Mouse (Mus musculus): Measurements from ENCODE around the gene Igf1. TPM values are rescaled to one million over a fixed set of nuclear protein-coding genes. Genes with fewer than 3 reads are reported as not detected.

Gene Igf1
- polyA plus RNA-seq, 1 experiment from 2014 or later = 15.9 TPM

GRCm38 (mm10) chr10:87880071-87880785, 22.2 kb downstream of the Igf1 start:
- WGBS = 91% methylated on average over 7 of the region's 7 CpGs
- H3K4me2 ChIP-seq (replicated peaks) = no peak overlapping the region
- no peaks in the 10 kb centered on the region for H3K36me3 ChIP-seq
- no peak for ATAC-seq (ENCODE audit: low FRiP score, low read depth)
- no peaks in the 10 kb centered on the region for H3K27me3 ChIP-seq
- H3K9me3 ChIP-seq = no peaks in the 10 kb centered on the region
- H3K9ac ChIP-seq (replicated peaks) = no peak overlapping the region
- H3K4me1 ChIP-seq = no peaks in the 10 kb centered on the region
- no peak overlapping the region for H3K27ac ChIP-seq (replicated peaks)
- H3K4me3 ChIP-seq = no peak overlapping the region

DNA sequence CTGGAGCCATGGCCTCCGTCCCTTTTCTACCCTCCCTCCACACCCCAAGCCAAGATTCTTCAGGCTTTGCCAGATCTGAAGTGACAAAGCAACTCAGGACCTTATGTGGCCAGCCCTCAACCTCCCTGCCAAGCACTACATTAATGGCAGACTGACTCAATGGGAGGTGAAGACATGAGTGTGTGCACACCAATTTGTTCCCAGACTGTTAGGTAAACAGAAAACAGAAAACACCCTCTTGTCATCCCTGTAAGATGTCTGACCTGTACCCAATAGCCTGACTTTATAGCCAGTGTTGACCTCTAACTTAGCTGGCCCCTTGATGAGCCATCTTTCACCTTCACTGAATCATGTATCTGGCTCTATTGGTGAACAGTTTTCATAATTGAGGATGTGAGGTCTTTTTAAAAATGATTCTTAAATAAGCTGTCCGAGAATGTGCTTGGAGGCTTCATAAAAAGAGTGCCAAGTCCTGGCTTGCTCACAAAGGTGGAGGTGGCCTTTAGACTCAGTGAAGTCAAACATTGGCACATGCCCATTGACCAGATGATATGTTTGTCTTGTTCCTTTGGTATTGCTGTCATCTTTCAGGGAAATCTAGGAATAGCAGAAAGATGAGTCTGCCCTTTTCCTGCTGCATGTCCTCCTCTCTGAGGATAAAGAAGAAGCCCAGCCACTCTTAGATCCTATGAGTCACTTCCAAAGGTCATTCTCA, 27.4 kb downstream of the Igf1 start:
- WGBS = 91% methylated on average over 2 of the region's 2 CpGs
- Histone ChIP-seq H3K4me3 (no peak overlapping the region), H3K36me3 (no peaks in the 10 kb centered on the region), H3K4me1 (no peaks in the 10 kb centered on the region), H3K27ac (replicated peaks) (no peak overlapping the region), H3K9me3 (no peaks in the 10 kb centered on the region), H3K4me2 (replicated peaks) (no peak overlapping the region), H3K27me3 (no peaks in the 10 kb centered on the region), H3K9ac (replicated peaks) (no peak overlapping the region)
- no peak for ATAC-seq (ENCODE audit: low FRiP score, low read depth)

GRCm38 (mm10) chr10:87889850-87890249, 31.8 kb downstream of the Igf1 start:
- H3K27me3 ChIP-seq = no peaks in the 10 kb centered on the region
- no peak for ATAC-seq (ENCODE audit: low FRiP score, low read depth)
- H3K9ac ChIP-seq (replicated peaks) = no peak overlapping the region
- H3K4me2 ChIP-seq (replicated peaks) = no peak overlapping the region
- no peaks in the 10 kb centered on the region for H3K4me1 ChIP-seq
- no peak overlapping the region for H3K4me3 ChIP-seq
- no peak overlapping the region for H3K27ac ChIP-seq (replicated peaks)
- no peaks in the 10 kb centered on the region for H3K36me3 ChIP-seq
- H3K9me3 ChIP-seq = 0 out of 2 replicates have a peak, but pooled peaks cover 3% of the 10 kb centered on the region

DNA sequence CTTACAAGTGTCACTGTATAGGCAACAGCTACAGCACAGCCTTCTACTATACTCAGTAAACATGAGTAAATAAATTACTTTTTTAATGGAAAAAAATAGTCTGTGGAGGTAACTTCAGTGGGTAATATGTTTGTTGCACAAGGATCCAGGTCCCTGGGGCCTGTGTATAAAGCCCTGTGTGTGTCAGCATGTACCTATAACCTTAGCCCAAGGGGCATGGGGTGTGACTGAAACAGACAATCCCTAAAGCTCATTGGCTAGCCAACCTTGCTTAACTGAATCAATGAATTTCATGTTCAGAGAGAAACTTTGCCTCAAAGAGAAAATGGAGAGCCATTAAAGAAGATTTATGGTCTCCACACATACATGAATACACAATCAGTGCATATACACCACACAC, 34.2 kb downstream of the Igf1 start:
- Histone ChIP-seq H3K36me3 (no peaks in the 10 kb centered on the region), H3K9me3 (0 out of 2 replicates have a peak, but pooled peaks cover 3% of the 10 kb centered on the region), H3K9ac (replicated peaks) (no peak overlapping the region), H3K4me3 (no peak overlapping the region), H3K27me3 (no peaks in the 10 kb centered on the region), H3K4me2 (replicated peaks) (no peak overlapping the region), H3K27ac (replicated peaks) (no peak overlapping the region), H3K4me1 (no peaks in the 10 kb centered on the region)
- ATAC-seq (ENCODE audit: low FRiP score, low read depth) = no peak

- 89% methylated on average over 1 of the region's 1 CpGs for WGBS
- no peak overlapping the region for H3K4me3 ChIP-seq
- no peak overlapping the region for H3K27ac ChIP-seq (replicated peaks)
- no peaks in the 10 kb centered on the region for H3K4me1 ChIP-seq
- no peak overlapping the region for H3K9ac ChIP-seq (replicated peaks)
- 0 out of 2 replicates have a peak, but pooled peaks cover 3% of the 10 kb centered on the region for H3K9me3 ChIP-seq
- no peak overlapping the region for H3K4me2 ChIP-seq (replicated peaks)
- no peaks in the 10 kb centered on the region for H3K36me3 ChIP-seq
- ATAC-seq (ENCODE audit: low FRiP score, low read depth) = no peak
- H3K27me3 ChIP-seq = no peaks in the 10 kb centered on the region
Observed at GRCm38 (mm10) chr10:87893272-87893671, 35.2 kb downstream of the Igf1 start.

GRCm38 (mm10) chr10:87894461-87895120, 36.5 kb downstream of the Igf1 start:
- H3K36me3 ChIP-seq = no peaks in the 10 kb centered on the region
- H3K4me2 ChIP-seq (replicated peaks) = no peak overlapping the region
- no peaks in the 10 kb centered on the region for H3K4me1 ChIP-seq
- H3K9ac ChIP-seq (replicated peaks) = no peak overlapping the region
- no peak for ATAC-seq (ENCODE audit: low FRiP score, low read depth)
- H3K27me3 ChIP-seq = no peaks in the 10 kb centered on the region
- 83% methylated on average over 4 of the region's 4 CpGs for WGBS
- no peak overlapping the region for H3K27ac ChIP-seq (replicated peaks)
- no peak overlapping the region for H3K4me3 ChIP-seq
- 0 out of 2 replicates have a peak, but pooled peaks cover 3% of the 10 kb centered on the region for H3K9me3 ChIP-seq

DNA sequence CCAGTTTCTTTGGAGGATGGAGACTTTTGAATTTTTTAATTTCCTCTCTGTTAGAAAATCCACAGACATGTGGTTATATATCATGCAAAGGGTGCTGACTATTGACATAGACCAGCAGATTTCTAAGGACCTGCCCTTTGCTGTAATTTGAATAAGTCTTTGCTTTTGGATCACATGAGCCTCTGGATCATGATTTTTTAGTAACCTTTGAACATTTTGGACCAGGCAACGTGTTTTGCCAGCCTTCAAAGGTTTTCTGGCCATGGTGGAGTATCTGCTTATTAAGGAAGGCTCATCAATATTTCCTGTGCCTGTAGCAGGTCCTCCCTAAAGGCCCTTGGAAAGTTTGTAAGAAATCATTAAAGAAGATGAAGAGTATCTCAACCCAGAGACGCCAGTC, 37.3 kb downstream of the Igf1 start:
- H3K4me1 ChIP-seq = no peaks in the 10 kb centered on the region
- no peaks in the 10 kb centered on the region for H3K36me3 ChIP-seq
- no peak overlapping the region for H3K27ac ChIP-seq (replicated peaks)
- 48% methylated on average over 2 of the region's 2 CpGs for WGBS
- H3K4me2 ChIP-seq (replicated peaks) = no peak overlapping the region
- no peak overlapping the region for H3K4me3 ChIP-seq
- no peak for ATAC-seq (ENCODE audit: low FRiP score, low read depth)
- H3K27me3 ChIP-seq = no peaks in the 10 kb centered on the region
- H3K9me3 ChIP-seq = 0 out of 2 replicates have a peak, but pooled peaks cover 3% of the 10 kb centered on the region
- no peak overlapping the region for H3K9ac ChIP-seq (replicated peaks)

- no peak for ATAC-seq (ENCODE audit: low FRiP score, low read depth)
Observed at GRCm38 (mm10) chr10:87897331-87897730, 39.3 kb downstream of the Igf1 start.

DNA sequence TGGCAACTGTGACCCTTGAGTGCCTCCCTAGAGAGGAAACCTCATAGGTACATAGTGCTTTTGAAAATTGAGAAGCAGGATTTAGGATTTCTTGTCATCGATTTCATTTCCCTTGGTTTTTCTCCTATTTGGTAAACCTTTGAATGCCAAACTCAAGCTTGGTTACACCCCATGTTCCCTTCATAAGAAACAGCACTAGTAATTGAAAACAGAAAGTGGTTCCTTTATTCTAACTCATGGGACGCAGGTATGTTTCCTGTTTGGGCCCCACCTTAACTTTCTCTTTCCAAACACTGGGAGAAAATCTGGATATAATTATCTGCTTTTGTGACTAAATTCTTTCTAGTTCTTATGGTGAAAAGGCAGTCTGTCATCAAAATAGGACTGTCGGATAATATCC, 40.8 kb downstream of the Igf1 start:
- no peaks in the 10 kb centered on the region for H3K27me3 ChIP-seq
- H3K9ac ChIP-seq (replicated peaks) = no peak overlapping the region
- no peak overlapping the region for H3K27ac ChIP-seq (replicated peaks)
- H3K4me3 ChIP-seq = no peak overlapping the region
- WGBS = 86% methylated on average over 3 of the region's 3 CpGs
- H3K4me2 ChIP-seq (replicated peaks) = no peak overlapping the region
- H3K36me3 ChIP-seq = no peaks in the 10 kb centered on the region
- ATAC-seq (ENCODE audit: low FRiP score, low read depth) = no peak
- H3K4me1 ChIP-seq = no peaks in the 10 kb centered on the region
- no peaks in the 10 kb centered on the region for H3K9me3 ChIP-seq

More at GRCm38 (mm10) chr10:87897331-87897730, 39.3 kb downstream of the Igf1 start:
- H3K9ac ChIP-seq (replicated peaks) = no peak overlapping the region
- H3K36me3 ChIP-seq = no peaks in the 10 kb centered on the region
- H3K27ac ChIP-seq (replicated peaks) = no peak overlapping the region
- H3K4me1 ChIP-seq = no peaks in the 10 kb centered on the region
- H3K9me3 ChIP-seq = 0 out of 2 replicates have a peak, but pooled peaks cover 3% of the 10 kb centered on the region
- no peaks in the 10 kb centered on the region for H3K27me3 ChIP-seq
- H3K4me2 ChIP-seq (replicated peaks) = no peak overlapping the region
- H3K4me3 ChIP-seq = no peak overlapping the region
- WGBS = 92% methylated on average over 4 of the region's 4 CpGs

GRCm38 (mm10) chr10:87901916-87902315, 43.9 kb downstream of the Igf1 start:
- Histone ChIP-seq H3K4me3 (no peak overlapping the region), H3K9ac (replicated peaks) (no peak overlapping the region), H3K36me3 (no peaks in the 10 kb centered on the region), H3K4me1 (no peaks in the 10 kb centered on the region), H3K27me3 (no peaks in the 10 kb centered on the region), H3K9me3 (no peaks in the 10 kb centered on the region), H3K27ac (replicated peaks) (no peak overlapping the region), H3K4me2 (replicated peaks) (no peak overlapping the region)
- ATAC-seq (ENCODE audit: low FRiP score, low read depth) = no peak
- WGBS = 84% methylated on average over 7 of the region's 7 CpGs

DNA sequence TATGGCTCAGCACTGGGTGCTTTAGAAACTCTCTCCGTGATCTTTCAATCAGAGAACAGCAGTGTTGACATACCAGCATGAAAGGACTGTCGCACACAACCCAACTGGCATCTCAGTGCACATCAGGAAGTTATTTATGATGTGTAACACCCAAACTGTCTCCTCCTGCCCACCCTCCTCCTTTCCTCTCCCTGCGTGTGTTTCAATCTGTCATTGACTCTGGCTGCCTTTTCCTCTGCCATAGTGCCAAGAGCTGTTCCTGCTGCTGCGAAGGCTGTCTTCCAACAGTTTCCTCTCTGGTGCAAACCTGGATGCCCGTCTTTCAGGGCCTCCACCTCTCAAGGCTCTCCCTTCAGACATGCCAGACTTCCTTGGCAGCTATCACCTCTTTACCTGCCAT, 46.3 kb downstream of the Igf1 start:
- no peak overlapping the region for H3K9ac ChIP-seq (replicated peaks)
- H3K4me2 ChIP-seq (replicated peaks) = no peak overlapping the region
- H3K4me1 ChIP-seq = no peaks in the 10 kb centered on the region
- H3K27me3 ChIP-seq = no peaks in the 10 kb centered on the region
- H3K27ac ChIP-seq (replicated peaks) = no peak overlapping the region
- ATAC-seq (ENCODE audit: low FRiP score, low read depth) = no peak
- H3K36me3 ChIP-seq = no peaks in the 10 kb centered on the region
- no peaks in the 10 kb centered on the region for H3K9me3 ChIP-seq
- no peak overlapping the region for H3K4me3 ChIP-seq
- WGBS = 82% methylated on average over 5 of the region's 5 CpGs

DNA sequence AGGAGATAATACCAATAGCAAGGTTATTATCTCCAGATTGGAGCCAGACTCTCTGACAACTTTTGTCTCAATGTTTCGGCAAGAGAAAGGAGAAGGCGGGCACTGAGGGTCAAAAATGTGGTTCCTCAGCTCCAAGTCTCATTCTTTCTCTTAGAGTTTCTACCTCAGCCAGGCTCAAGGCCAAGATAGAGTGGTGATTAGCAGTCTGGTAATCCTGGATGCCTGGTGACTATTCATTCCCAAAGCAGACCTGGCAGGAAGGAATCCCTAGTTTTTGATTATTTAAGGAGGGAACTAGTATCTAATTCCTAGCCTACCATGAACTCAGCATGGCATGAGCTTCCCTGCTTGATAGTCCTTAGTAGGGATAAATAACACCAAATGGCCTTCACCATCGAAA, 47.0 kb downstream of the Igf1 start:
- Histone ChIP-seq H3K27me3 (no peaks in the 10 kb centered on the region), H3K4me2 (replicated peaks) (no peak overlapping the region), H3K9me3 (no peaks in the 10 kb centered on the region), H3K4me1 (no peaks in the 10 kb centered on the region), H3K27ac (replicated peaks) (no peak overlapping the region), H3K4me3 (no peak overlapping the region), H3K9ac (replicated peaks) (no peak overlapping the region), H3K36me3 (no peaks in the 10 kb centered on the region)
- 68% methylated on average over 3 of the region's 3 CpGs for WGBS
- ATAC-seq (ENCODE audit: low FRiP score, low read depth) = no peak
